Mouse (Mus musculus) myocyte (in vitro differentiated cells): Measurements from ENCODE around the gene Ptpn1. TPM values are rescaled to one million over a fixed set of nuclear protein-coding genes. Genes with fewer than 3 reads are reported as not detected.

Experiments used
- H3K27me3 ChIP-seq: one replicate; pipeline ENCODE4 v1.6.1; 2011; ENCODE audit not compliant: control insufficient read depth, insufficient read depth, insufficient read length
- H3K36me3 ChIP-seq: one replicate; pipeline ENCODE4 v1.6.1; 2011; ENCODE audit not compliant: control insufficient read depth, insufficient read depth
- H3K4me2 ChIP-seq: one replicate; pipeline ENCODE4 v1.6.1; 2011; ENCODE audit warnings: low read depth, control low read depth
- H3K4me3 ChIP-seq: one replicate; pipeline ENCODE4 v1.5.1; 2011; ENCODE audit warnings: mild to moderate bottlenecking, control low read depth, moderate library complexity
- H3K79me2 ChIP-seq: one replicate; pipeline ENCODE4 v1.6.1; 2011; ENCODE audit not compliant: control insufficient read depth, insufficient read depth
- H3ac ChIP-seq: one replicate; pipeline ENCODE4 v1.6.1; 2011; ENCODE audit not compliant: control insufficient read depth, insufficient read length
- CEBPB ChIP-seq: IDR thresholded peaks from 2 replicates; pipeline ENCODE4 v1.6.1; 2011; ENCODE audit warnings: mild to moderate bottlenecking, moderate library complexity; ENCODE audit not compliant: poor library complexity, insufficient read depth, severe bottlenecking
- E2F4 ChIP-seq: IDR thresholded peaks from one replicate; pipeline ENCODE4 v1.6.1; 2011; ENCODE audit warnings: mild to moderate bottlenecking, control low read depth, moderate library complexity; ENCODE audit not compliant: insufficient read depth
- MAX ChIP-seq: IDR thresholded peaks from one replicate; pipeline ENCODE4 v1.6.1; 2011; ENCODE audit warnings: low read depth, mild to moderate bottlenecking, control low read depth
- MYOD1 ChIP-seq, 3 experiments: IDR thresholded peaks; one replicate each; pipeline ENCODE4 v1.6.1; 2011; ENCODE audit warnings: control low read depth in 2 of 3, low read depth in 2 of 3, mild to moderate bottlenecking in 2 of 3, moderate library complexity in 1 of 3; ENCODE audit not compliant: insufficient read length in 2 of 3, control insufficient read depth in 1 of 3
- MYOG ChIP-seq, 3 experiments: IDR thresholded peaks; one replicate each; pipeline ENCODE4 v1.6.1; 2011; ENCODE audit warnings: control low read depth in 2 of 3, low read depth in 2 of 3, mild to moderate bottlenecking in 2 of 3; ENCODE audit not compliant: insufficient read length in 2 of 3, control insufficient read depth in 1 of 3, insufficient read depth in 1 of 3
- POLR2A ChIP-seq: IDR thresholded peaks from one replicate; pipeline ENCODE4 v1.6.1; 2011; ENCODE audit warnings: low read depth, mild to moderate bottlenecking, control low read depth, moderate library complexity; ENCODE audit not compliant: insufficient read length
- POLR2AphosphoS2 ChIP-seq: IDR thresholded peaks from one replicate; pipeline ENCODE4 v1.6.1; 2011; ENCODE audit warnings: low read depth, control low read depth; ENCODE audit not compliant: insufficient read length
- REST ChIP-seq: IDR thresholded peaks from one replicate; pipeline ENCODE4 v1.6.1; 2011; ENCODE audit warnings: mild to moderate bottlenecking, control low read depth, moderate library complexity; ENCODE audit not compliant: insufficient read depth, insufficient read length
- SRF ChIP-seq: IDR thresholded peaks from one replicate; pipeline ENCODE4 v1.6.1; 2011; ENCODE audit warnings: low read depth; ENCODE audit not compliant: control insufficient read depth, insufficient read length
- TCF12 ChIP-seq: IDR thresholded peaks from one replicate; pipeline ENCODE4 v1.6.1; 2011; ENCODE audit warnings: mild to moderate bottlenecking, control low read depth; ENCODE audit not compliant: poor library complexity, insufficient read depth, severe bottlenecking
- TCF3 ChIP-seq: IDR thresholded peaks from one replicate; pipeline ENCODE4 v1.6.1; 2011; ENCODE audit warnings: low read depth, control low read depth; ENCODE audit not compliant: insufficient read length
- USF1 ChIP-seq: IDR thresholded peaks from one replicate; pipeline ENCODE4 v1.6.1; 2011; ENCODE audit warnings: low read depth, mild to moderate bottlenecking, control low read depth, moderate library complexity
- polyA plus RNA-seq: library from polyadenylated mRNA; unstranded; fragments of >200 nt; fragmentation: generic; extraction: Trizol; gene quantifications from one replicate; pipeline ENCODE4 v1.2.1, GENCODE M21; 2012; ENCODE audit warnings: missing spikeins

The Ptpn1 gene
- polyA plus RNA-seq, 1 experiment: 45.0 TPM

DNA sequence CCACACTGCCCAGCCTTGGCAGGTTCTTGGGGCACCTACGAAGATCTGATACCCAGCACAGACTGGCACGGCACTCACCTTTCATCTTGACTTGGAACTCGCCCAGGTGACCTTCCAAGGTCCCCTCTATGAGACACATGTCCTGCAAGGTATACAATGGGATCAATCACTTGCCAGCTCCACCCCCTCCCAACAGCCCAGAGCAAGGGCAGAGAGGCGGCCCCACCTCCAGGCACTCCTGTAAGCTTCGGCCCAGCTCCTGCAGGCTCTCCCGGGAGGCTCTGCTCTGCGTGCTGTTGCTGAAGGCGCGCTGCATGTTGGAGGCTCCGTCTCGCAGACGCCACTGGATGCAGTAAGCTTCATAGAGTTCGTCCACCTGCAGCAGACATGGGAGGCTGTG lies 61.4 kb downstream of the Ptpn1 start:
- no peak overlapping the region for H3K4me3 ChIP-seq
- H3K36me3 ChIP-seq: no peaks in the 10 kb centered on the region
- peaks cover 28% of the 10 kb centered on the region for H3K27me3 ChIP-seq
- H3K4me2 ChIP-seq: no peak overlapping the region
- TF ChIP-seq E2F4 (no peak), TCF3 (no peak), MYOD1 (IDR thresholded peaks at IDR 0.05; ENCODE audit: control insufficient read depth in 1 of 3, insufficient read length in 2 of 3, low read depth in 2 of 3) (no peak), MYOG (IDR thresholded peaks at IDR 0.05; ENCODE audit: control insufficient read depth in 1 of 3, insufficient read depth in 1 of 3, insufficient read length in 2 of 3, low read depth in 2 of 3) (no peak), CEBPB (no peak), TCF12 (no peak), POLR2AphosphoS2 (no peak), MAX (no peak), SRF (no peak), POLR2A (no peak), REST (no peak)
- no peaks in the 10 kb centered on the region for H3K79me2 ChIP-seq
- H3ac ChIP-seq: no peak overlapping the region

- Histone ChIP-seq H3K27me3 (peaks cover 28% of the 10 kb centered on the region), H3K4me3 (no peak overlapping the region)
- TF ChIP-seq TCF12: no peak
- peak in 2 of 3 experiments; percentile 29 to 83 for TF ChIP-seq MYOD1 (IDR thresholded peaks at IDR 0.05; ENCODE audit: control insufficient read depth in 1 of 3, insufficient read length in 2 of 3, low read depth in 2 of 3)
- TF ChIP-seq MYOG (IDR thresholded peaks at IDR 0.05; ENCODE audit: control insufficient read depth in 1 of 3, insufficient read depth in 1 of 3, insufficient read length in 2 of 3, low read depth in 2 of 3): peak; percentile 46 to 81 (median 46)
Observed at GRCm38 (mm10) chr2:167995870-167996635, 64.2 kb downstream of the Ptpn1 start.

GRCm38 (mm10) chr2:167996672-167997215 lies 64.9 kb downstream of the Ptpn1 start:
- Histone ChIP-seq H3K4me3 (no peak overlapping the region), H3ac (no peak overlapping the region), H3K4me2 (peak overlapping the region; percentile 78), H3K27me3 (peaks cover 26% of the 10 kb centered on the region), H3K79me2 (no peaks in the 10 kb centered on the region), H3K36me3 (no peaks in the 10 kb centered on the region)
- TF ChIP-seq MYOG (IDR thresholded peaks at IDR 0.05; ENCODE audit: control insufficient read depth in 1 of 3, insufficient read depth in 1 of 3, insufficient read length in 2 of 3, low read depth in 2 of 3) (peak in 1 of 3 experiments; percentile 44), POLR2AphosphoS2 (no peak)

More at GRCm38 (mm10) chr2:167995870-167996635, 64.2 kb downstream of the Ptpn1 start:
- no peaks in the 10 kb centered on the region for H3K36me3 ChIP-seq
- H3K4me2 ChIP-seq: peak overlapping the region; percentile 78
- H3K79me2 ChIP-seq: no peaks in the 10 kb centered on the region
- H3ac ChIP-seq: no peak overlapping the region

DNA sequence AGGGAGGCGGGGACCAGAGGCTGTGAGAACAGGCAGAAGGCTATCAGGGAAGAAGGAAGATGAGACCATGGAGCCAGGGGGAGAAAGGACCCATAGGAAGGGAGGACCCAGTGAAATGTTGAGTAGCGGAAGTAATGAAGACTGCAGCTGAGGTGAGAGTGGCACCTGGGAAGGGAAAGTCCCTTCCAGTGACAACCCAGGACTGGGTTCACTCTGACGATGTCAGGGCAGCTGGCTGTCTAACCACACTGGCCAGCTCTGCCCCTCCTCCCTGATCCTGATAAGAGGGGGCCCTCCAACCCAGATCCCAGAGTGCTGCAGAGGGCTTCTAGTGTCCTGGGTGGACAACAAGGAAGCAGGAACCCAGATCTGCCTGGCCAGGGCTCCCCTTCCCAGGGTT lies 65.7 kb downstream of the Ptpn1 start:
- H3K79me2 ChIP-seq: no peaks in the 10 kb centered on the region
- TF ChIP-seq USF1 (no peak), MYOG (IDR thresholded peaks at IDR 0.05; ENCODE audit: control insufficient read depth in 1 of 3, insufficient read depth in 1 of 3, insufficient read length in 2 of 3, low read depth in 2 of 3) (peak in 1 of 3 experiments; percentile 53), MYOD1 (IDR thresholded peaks at IDR 0.05; ENCODE audit: control insufficient read depth in 1 of 3, insufficient read length in 2 of 3, low read depth in 2 of 3) (peak in 1 of 3 experiments; percentile 1)
- no peaks in the 10 kb centered on the region for H3K36me3 ChIP-seq
- H3ac ChIP-seq: no peak overlapping the region
- peaks cover 17% of the 10 kb centered on the region for H3K27me3 ChIP-seq
- no peak overlapping the region for H3K4me3 ChIP-seq
- peak overlapping the region; percentile 78 for H3K4me2 ChIP-seq

DNA sequence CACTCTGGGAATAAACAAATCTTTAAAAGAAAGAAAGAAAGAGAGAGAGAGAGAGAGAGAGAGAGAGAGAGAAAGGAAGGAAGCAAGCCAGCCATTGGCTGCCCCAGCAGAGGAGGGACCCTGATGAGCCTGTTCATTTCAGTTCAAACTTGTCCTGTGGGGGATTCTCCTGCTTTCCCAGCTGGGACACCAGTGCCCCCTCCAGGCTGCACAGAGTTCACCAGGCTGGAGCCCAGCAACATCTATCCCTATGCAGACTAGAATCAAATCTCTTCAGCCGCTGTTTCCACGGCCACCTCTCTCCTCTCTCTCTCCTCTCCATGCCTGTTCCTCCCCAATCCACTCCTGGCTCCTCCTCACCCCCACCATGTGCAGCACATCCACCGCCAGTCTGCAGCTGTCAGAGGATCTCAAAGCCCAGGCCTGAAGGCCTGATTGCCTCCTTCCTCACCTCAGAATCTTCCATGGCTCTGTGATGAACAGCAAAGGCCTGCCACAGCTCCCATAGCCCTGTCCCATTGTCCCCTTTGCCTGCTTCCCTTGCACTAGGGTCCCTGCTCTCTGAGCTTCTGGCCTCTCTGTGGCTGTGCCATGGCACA lies 67.4 kb downstream of the Ptpn1 start:
- Histone ChIP-seq H3ac (no peak overlapping the region), H3K36me3 (no peaks in the 10 kb centered on the region), H3K4me2 (no peak overlapping the region), H3K27me3 (peaks cover 7% of the 10 kb centered on the region), H3K4me3 (no peak overlapping the region), H3K79me2 (no peaks in the 10 kb centered on the region)
- no peak for TF ChIP-seq TCF12
- TF ChIP-seq POLR2AphosphoS2: no peak
- TF ChIP-seq SRF: no peak
- TF ChIP-seq MYOD1 (IDR thresholded peaks at IDR 0.05; ENCODE audit: control insufficient read depth in 1 of 3, insufficient read length in 2 of 3, low read depth in 2 of 3): peak; percentile 9 to 79 (median 73)
